Mouse (Mus musculus): ENCODE results near the gene Esrrg.

The Esrrg gene

GRCm38 (mm10) chr1:187785226-187785625, 176.6 kb downstream of the Esrrg start:
- no peak for DNase-seq

GRCm38 (mm10) chr1:187787055-187788016, 178.7 kb downstream of the Esrrg start:
- DNase-seq: no peak

- no peak for DNase-seq
These were observed 185.8 kb downstream of the Esrrg start for GRCm38 (mm10) chr1:187794240-187794930.

- no peak for DNase-seq
These were observed 187.0 kb downstream of the Esrrg start for GRCm38 (mm10) chr1:187795551-187795950.

GRCm38 (mm10) chr1:187799300-187799699, 190.7 kb downstream of the Esrrg start:
- no peak for DNase-seq

GRCm38 (mm10) chr1:187800761-187801160, 192.2 kb downstream of the Esrrg start:
- DNase-seq: no peak

GRCm38 (mm10) chr1:187803566-187803965, 195.0 kb downstream of the Esrrg start:
- DNase-seq: no peak

GRCm38 (mm10) chr1:187803997-187804396, 195.4 kb downstream of the Esrrg start:
- DNase-seq: no peak

GRCm38 (mm10) chr1:187805001-187805400, 196.4 kb downstream of the Esrrg start:
- DNase-seq: no peak

GRCm38 (mm10) chr1:187807477-187808390, 199.1 kb downstream of the Esrrg start:
- no peak for DNase-seq

- no peak for DNase-seq
These were observed 199.9 kb downstream of the Esrrg start for GRCm38 (mm10) chr1:187808391-187808922.

GRCm38 (mm10) chr1:187809546-187809945, 201.0 kb downstream of the Esrrg start:
- no peak for DNase-seq

GRCm38 (mm10) chr1:187819406-187819805, 210.8 kb downstream of the Esrrg start:
- DNase-seq: no peak

GRCm38 (mm10) chr1:187821368-187821811, 212.8 kb downstream of the Esrrg start:
- no peak for DNase-seq

- DNase-seq: no peak
These were observed 214.8 kb downstream of the Esrrg start for GRCm38 (mm10) chr1:187823351-187823750.

GRCm38 (mm10) chr1:187825421-187826097, 217.0 kb downstream of the Esrrg start:
- DNase-seq: no peak

GRCm38 (mm10) chr1:187826140-187826539, 217.5 kb downstream of the Esrrg start:
- no peak for DNase-seq

GRCm38 (mm10) chr1:187826869-187827268, 218.3 kb downstream of the Esrrg start:
- DNase-seq: no peak

GRCm38 (mm10) chr1:187830937-187831336, 222.3 kb downstream of the Esrrg start:
- no peak for DNase-seq

GRCm38 (mm10) chr1:187832851-187833250, 224.3 kb downstream of the Esrrg start:
- no peak for DNase-seq

- DNase-seq: no peak
These were observed 226.0 kb downstream of the Esrrg start for GRCm38 (mm10) chr1:187834576-187834975.

- DNase-seq: no peak
These were observed 227.8 kb downstream of the Esrrg start for GRCm38 (mm10) chr1:187836384-187836783.
